Mouse (Mus musculus) heart, postnatal 14 days (tissue): ENCODE results near the gene Ctnna3. TPM values are rescaled to one million over a fixed set of nuclear protein-coding genes. Genes with fewer than 3 reads are reported as not detected.
"Not testable (repeated sequence)": the region's sequence is repeated elsewhere in the genome, so short reads cannot be mapped to it uniquely, and the experiment has no call there.

Source experiments
- DNase-seq, 2 experiments: peaks; one replicate each; pipeline ENCODE4 v3.0.0; 2021 to 2022
- intact Hi-C: fragments of 180-260 bp; cut with DNase I; formaldehyde crosslinking; loops from one replicate; pipeline ENCODE4 v1.15.1; 2025
- long read RNA-seq, 2 experiments: library from polyadenylated mRNA; stranded (forward); transcript quantifications; one replicate each; pipeline ENCODE4 v2.0.0; 2021
- total RNA-seq, 2 experiments: library from RNA; stranded (reverse); gene quantifications; 2 replicates each; pipeline ENCODE4 v1.2.3; 2021

Gene Ctnna3
- 10 to 100 TPM; 65.4 to 65.5 TPM for total RNA-seq
- long read RNA-seq, experiment 1, partial matches to known transcripts, result 0 of 2 reads
- long read RNA-seq, experiment 1, other reads (novel, unspliced or antisense), result 2 of 2 reads
- long read RNA-seq, experiment 2, partial matches to known transcripts, result 0 of 6 reads
- long read RNA-seq, experiment 2, other reads (novel, unspliced or antisense), result 6 of 6 reads

DNA sequence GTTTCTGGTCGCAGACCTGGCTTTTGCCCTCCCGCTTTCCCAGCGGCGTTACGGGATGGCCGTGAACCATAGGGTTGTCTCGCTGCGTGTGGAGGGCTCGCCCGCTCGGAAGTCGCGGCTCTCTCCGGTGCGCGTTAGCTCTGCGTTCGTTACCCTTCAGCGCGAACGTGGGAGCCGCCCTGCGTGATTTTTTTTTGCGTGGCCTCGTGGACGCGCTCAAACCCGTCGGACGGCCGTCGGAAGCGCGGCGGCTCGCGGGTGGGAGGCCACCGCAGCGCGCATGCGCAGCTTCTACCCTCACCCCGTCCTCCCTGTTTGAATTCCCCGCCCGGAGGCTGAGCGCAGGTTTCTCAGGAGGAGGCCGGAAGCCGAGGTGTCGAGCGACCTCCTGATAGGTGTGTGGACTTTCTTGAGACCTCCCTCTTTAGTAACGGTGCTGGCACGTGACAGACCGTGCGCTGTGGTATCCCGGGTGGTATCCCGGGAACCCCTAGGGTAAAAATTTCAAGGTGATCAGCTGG lies at the start of gene Ctnna3:
Gene Ctnna3, plus strand, starts transcription at position 314 of the 521 bp plus-strand sequence.
- intact Hi-C loops, result loop anchor here (2.0 kb wide), 1 partner anchor 47 kb away; no protein-coding TSS in a partner anchor
- DNase-seq, result peak; percentile 85 to 89

DNA sequence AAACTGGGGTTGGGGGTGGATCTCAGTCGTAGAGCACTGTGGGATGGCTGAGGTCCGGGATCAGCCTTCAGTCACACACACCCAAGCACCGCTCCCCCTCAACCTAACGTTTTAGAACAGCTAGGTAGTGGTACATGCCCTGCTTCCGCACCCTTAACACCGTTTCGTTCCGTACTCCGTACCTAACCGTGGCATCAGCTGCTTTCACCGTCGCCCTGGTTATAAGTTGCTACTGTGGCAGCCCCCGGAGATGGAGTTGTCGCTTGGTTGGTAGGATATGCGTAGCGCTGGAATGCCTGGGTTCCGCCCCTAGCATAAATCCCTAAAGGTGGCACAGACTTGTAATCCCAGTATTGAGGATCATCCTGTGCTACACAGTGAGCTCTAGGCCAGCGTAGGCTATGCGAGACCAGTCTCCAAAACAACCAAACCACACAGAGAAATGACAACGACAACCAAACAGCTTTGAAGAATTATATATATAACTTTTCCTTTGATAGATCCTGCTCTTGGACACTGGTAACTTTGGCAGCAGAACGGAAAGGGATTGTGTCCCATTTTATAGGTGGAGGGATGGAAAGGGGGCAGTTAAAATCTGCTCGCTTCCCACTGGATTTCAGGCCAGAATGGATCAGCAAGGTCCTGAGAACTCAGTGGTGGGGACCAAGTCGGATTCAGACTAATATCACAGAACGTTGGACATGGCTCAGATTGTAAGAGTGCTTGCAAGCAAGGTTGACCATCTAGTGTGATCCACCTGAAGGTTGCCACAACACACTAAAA lies 48.2 kb upstream of the Ctnna3 start, which contains the start of gene Sirt1:
Gene Sirt1, minus strand, starts transcription at position 207 of the 783 bp plus-strand sequence.
- DNase-seq, result peak in 1 of 2 experiments; percentile 5
- intact Hi-C loops, result no loop called here

DNA sequence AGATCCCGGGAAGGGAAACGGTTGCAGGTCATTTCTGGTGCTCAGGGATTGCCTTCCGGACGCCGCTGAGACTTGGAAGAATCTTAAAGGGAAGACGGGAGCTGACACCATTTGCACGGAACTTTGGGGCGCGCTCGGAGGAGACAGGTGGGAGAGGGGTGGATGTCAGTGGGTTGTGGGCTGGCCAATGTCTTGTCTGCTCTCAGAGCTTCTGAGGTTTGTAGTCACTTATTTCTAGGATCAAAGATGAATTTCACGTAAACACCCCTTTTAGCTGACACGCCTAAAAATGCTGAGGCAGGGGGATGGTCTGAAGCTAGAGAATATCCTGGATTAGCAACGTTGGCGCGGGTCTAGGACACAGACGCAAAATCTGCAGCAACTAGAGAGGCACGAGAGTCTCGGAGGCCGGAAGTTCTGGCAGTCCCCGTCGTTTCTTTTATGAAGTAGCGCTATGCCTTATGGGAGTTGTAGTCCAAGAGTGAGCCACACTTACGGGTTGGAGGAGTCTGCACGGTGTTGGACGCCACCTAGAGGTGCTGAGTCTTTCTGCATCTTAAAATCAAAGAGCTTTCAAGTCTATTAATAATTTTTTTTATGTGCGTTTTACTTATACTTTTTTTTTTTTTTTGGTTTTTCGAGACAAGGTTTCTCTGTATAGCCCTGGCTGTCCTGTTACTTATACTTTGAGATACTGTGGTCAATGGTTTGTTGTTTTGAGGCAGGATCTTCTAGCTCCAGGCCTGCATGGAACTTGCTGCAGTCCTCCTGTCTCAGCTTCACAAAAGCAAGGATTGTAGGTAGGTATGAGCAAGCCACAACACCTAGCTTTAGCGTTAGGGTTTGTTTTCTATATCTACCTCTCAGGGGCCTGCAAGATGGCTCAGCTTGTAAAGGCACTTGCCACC lies 47.3 kb upstream of the Ctnna3 start, which contains the start of gene Dnajc12:
Gene Dnajc12, plus strand, starts transcription at position 72 of the 908 bp plus-strand sequence.
- intact Hi-C loops, result no loop called here

DNA sequence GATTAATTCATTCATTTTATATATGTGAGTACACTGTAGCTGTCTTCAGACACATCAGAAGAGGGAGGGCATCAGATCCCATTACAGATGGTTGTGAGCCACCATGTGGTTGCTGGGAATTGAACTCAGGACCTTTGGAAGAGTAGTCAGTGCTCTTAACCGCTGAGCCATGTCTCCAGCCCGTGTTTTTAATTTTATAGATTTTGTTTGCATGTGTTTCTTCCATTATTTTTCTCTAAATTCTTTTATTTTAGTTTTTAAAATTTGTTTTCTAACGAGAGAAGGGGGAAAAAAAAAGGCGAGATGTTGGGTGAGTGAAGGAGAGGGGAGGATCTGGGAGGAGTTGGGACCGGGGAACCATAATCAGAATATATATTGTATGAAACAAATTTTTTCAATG lies 44.0 kb upstream of the Ctnna3 start:
- DNase-seq, intact Hi-C loops: not testable (repeated sequence)

More for the DNA sequence above, 47.3 kb upstream of the Ctnna3 start, which contains the start of gene Dnajc12:
- peak; percentile 75 to 83 for DNase-seq

DNA sequence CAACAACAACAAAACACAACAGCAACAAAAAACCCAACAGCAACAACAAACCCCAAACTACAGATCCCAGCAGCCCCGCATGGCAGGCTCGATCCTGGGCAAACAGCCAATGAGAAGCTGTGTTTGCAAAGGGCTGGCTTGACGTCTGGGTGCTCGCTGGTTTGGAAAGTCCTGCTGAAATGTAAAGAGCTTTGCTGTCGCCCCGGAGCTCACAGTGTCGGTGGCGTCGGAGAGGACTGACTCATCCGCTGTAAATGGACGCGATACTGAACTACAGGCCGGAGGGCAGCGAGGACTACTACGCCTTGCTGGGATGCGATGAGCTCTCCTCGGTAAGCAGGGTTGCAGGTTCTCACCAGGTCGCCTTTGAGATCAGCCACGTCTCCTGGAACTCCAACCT lies 43.5 kb upstream of the Ctnna3 start:
- intact Hi-C loops, result no loop called here

DNA sequence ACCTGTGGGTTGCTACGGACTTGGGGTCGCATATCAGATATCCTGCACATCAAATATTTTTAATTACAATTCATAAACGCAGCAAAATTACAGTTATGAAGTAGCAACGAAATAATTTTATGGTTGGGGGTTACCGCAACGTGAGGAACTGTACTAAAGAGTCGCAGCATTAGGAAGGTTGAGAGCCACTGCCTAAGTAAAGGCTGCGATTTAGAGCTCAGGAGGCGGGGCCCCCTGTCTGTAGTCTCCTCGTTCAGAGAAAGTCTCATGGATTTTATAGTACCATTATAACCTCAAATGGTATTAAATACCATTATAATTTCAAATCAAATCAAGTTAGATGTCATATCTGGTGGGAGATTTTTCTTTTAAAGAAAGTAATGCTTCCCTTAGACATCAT lies 42.9 kb upstream of the Ctnna3 start:
- DNase-seq, result no peak
- intact Hi-C loops, result no loop called here

More for the DNA sequence above, 43.5 kb upstream of the Ctnna3 start:
- peak; percentile 75 to 81 for DNase-seq

DNA sequence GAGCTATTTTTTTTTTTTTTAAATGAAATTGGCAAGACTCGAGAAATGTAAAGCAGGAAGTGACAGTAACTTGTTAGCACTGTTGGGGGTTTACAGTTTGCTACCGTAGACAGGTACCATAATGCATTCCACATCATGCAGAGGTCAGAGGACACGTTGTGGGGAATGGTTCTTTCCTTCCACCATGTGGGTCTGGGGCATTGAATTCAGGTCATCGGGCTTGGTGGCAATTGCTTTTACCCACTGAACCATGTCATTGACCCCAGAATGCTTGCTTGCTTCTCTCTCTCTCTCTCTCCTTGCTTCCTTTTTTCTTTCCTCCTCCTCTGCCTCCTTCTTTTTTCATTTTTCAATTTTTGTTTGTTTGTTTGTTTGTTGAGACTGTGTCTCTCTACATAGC lies 41.0 kb upstream of the Ctnna3 start:
- no peak for DNase-seq
- intact Hi-C loops, result no loop called here

DNA sequence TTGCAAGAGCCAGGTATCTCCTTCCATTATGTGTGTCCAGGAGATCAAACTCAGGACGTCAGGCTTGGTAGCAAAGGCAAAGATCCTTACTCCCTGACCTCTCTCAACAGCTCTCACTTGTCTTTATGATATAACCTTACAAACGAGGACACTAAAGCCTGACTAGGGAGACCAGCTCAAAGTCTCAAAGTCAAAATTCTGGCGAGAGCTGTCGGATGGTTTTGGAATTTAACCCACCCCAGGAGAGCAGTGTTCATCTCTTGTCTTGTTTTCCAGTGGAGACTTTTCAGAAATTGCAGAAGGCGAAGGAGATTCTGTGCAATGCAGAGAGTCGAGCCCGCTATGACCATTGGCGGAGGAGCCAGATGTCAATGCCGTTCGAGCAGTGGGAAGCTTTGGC lies 32.9 kb upstream of the Ctnna3 start:
- intact Hi-C loops, result no loop called here
- no peak for DNase-seq

DNA sequence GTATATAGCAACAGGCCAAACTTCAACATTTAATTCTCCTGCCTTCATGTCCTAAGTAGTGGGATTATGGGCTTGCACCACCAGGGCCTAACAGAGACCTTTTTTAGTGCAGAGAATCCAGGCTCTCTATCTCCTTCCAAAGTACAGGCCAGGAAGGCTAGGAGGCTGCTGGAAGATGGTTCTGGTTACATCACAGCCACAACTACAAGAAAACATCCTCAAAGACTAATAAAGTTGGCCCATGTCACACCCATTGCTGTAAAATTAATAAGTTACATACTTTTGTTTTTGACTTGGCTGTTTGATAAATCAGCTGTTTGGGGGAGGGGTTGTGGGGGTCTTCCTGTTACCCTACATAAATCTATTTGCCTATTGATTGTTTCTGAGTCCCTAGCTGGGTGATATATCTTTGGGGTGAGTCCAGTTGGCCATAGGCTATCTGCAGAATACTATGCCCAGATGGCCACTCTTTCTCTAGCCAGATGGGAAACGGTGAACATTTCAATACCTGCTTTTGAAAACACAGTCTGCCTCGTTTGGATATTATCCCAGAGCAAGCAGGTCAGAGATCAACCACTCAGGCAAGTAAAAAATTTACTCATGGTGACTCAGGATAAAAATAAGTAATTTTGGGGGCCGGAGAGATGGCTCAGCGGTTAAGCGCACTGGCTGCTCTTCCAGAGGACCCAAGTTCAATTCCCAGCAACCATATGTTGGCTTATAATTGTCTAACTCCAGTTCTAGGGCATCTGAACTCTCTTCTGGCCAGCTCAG lies 27.0 kb upstream of the Ctnna3 start:
- no peak for DNase-seq
- intact Hi-C loops, result no loop called here

DNA sequence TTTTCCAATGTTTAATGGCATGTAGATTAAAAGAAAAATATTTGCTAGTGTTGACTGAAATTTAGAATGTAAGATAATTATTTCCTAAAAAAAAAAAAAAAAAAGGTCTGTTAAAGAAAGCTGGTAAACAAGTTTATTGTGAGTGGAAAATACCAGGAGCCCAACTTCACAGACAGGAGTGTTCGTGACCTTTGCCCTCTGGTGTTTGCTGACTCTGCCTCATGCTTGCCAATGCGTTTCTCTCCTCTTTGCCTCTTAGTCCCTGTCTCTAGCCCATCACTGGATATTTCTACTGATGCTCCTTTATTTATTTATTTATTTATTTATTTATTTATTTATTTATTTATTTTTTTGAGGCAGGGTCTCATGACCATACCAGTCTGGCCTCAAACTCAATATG lies 26.3 kb upstream of the Ctnna3 start:
- no peak for DNase-seq

DNA sequence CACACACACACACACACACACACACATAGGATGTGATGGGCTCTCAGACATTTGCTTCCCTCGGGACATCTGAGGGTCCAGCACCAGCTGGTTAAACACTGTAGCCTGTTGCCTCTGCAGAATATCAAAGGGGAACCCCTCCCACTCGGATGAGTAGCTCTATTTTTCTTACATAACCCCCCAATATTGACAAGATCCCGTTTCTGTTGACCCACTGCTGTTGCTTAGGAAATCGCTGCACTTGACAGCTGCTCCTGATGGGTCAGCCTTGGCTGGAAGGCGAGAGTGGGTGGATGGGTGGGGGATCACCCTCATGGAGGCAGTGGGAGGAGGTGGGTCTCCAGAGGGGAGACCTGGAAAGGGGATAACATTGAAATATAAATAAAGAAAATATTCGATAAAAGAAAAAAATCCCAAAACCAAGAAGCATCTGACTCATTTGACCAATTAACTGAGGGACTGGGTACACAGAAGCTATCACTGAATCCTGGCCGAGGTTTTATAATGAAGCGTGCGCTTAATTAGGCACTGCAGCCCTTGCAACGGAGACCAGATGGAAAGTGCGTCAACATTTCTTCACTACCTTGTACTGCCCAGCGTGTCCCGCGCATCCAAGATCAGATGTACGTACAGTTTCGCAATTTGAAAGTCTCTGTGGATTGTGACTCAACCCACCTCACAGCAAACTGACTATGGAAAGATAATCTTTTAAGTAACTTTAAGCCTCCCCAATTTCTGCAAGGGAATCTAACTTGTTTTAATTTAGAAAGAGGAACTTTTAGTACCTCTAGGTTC lies 19.5 kb upstream of the Ctnna3 start:
- intact Hi-C loops, result no loop called here
- DNase-seq, result no peak

More for the DNA sequence above, 26.3 kb upstream of the Ctnna3 start:
- intact Hi-C loops, result no loop called here

DNA sequence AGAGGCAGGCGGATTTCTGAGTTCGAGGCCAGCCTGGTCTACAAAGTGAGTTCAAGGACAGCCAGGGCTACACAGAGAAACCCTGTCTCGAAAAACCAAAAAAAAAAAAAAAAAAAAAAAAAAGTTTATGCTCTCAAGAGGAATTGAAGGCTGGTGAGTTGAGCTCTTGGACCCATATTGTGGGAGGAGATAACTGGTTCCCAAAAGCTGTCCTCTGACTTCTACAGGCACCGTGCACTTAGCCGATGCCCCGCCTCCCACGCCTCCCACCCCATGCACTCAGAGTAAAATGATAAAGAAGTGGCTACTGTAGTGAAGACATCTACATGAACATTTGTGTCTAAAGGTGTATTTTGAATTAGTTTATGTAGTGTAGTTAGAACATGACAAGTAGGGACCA lies 18.2 kb upstream of the Ctnna3 start:
- DNase-seq, intact Hi-C loops: not testable (repeated sequence)

DNA sequence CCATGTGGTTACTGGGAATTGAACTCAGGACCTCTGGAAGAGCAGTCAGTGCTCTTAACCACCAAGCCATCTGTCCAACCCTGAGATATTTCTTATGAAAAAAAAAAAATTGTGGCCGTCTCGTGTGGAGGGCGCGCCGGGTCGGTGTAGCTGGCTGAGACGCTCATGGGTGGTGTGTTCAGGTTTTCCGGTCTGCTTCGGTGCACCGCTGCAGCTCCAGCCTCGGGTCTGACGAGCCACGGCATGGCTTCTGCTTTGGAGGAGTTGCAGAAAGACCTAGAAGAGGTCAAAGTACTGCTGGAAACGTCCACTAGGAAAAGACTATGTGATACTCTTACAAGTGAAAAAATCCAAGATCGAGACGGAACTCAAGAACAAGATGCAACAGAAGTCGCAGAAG lies 17.1 kb upstream of the Ctnna3 start:
- intact Hi-C loops, result no loop called here
- DNase-seq, result no peak

DNA sequence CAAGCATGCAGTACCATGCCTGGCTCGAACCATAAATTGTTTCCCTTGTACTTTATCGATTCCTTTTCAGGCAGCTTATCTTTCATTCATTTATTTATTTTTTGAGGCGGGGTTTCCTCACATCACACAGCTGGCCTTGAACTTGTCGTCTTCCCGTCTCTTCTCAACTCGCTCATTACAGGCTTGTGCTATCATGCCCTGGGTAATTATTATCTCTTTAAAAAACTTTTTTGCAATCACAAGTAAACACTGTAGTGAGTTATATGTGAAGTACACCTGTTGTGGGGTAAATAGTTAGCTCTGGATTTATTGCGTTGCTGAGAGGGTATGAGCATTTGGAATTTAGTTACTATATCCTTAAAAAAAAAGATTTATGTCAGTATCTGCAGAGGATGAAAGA lies 14.6 kb upstream of the Ctnna3 start:
- intact Hi-C loops, result no loop called here
- DNase-seq, result no peak

DNA sequence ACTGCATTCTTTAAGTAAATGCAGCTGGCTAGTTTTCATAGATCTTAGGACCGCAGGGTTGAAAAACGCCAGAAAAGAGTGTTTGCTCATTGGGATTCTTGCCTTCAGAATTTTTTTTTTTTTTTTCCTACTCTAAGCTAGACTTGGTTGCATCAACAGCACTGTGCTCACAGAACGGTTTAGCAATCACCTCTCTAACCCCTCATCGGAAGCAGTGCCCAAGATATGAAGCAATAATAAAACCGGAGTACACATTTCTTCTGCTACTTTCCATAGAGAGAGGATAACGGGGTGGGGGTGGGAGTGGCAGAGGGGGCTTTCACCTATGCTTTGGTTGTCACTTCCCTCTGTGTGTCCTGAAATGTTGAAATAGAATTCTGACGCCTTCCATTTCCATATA lies 14.0 kb upstream of the Ctnna3 start:
- intact Hi-C loops, result no loop called here
- DNase-seq, result no peak

DNA sequence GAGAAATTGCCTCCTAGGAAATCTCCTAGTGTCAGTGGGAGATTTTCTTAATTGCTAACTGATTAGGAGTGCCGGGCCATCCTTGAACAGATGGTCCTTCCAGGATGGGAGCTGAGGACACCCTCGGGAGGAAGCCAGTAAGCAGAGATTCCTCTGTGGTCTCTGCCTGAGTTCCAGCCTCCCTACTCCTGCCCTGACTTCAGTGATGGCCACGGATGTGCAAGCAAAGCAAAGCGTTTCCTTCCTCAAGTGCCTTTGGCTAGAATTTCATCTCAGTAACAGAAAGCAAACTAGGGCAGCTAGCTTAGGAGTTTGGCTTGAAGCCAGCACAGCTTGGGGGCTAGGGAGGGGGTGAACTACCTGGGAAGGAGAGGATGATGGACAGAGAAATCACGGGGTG lies 12.8 kb upstream of the Ctnna3 start:
- DNase-seq, result no peak
- intact Hi-C loops, result no loop called here

DNA sequence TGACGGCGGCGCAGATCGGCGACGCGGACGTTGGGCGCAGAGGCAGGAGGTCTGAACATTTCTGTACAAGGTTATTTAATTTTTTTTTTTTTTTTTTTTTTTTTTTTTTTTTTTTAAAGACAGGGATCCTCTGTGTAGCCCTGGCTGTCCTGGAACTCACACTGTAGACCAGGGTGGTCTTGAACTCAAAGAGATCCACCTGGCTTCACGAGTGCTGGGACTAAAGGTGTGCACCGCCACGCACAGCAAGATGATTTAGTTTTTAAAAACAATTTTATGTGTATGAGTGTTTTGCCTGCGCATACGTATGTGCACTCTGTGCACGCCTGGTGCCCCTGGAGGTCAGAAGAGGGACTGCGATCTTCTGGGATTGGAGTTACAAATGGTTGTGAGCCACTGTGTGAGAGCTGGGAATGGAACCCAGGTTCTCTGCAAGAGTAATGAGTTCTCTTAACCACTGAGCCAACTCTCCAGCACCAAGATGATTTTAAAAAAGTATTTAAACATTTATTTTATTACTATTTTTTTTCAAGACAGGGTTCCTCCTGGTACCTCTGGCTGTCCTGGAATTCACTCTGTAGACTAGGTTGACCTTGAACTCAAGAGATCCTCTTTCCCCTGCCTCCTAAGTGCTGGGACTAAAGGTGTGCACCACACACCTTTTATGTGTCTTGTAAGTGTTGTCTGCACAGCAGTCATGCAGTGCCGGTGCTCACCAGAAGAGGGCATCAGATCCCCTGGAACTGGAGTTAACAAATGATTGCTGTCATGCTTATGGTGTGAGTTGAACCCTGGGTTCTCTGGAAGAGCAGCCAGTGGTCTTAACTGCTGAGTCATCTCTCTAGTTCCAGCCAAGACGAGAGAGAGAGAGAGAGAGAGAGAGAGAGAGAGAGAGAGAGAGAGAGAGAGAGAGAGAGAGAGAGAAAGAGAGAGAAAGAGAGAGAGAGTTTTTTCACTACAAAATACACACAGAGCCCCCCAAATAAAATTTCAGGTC lies 7.9 kb upstream of the Ctnna3 start, which contains the start of gene Gm7075:
Gene Gm7075, minus strand, starts transcription at position 51 of the 997 bp plus-strand sequence.
- intact Hi-C loops, result loop anchor here (5.0 kb wide), 2 partner anchors 35 to 145 kb away; no protein-coding TSS in a partner anchor
- DNase-seq, result peak; percentile 31 to 64

DNA sequence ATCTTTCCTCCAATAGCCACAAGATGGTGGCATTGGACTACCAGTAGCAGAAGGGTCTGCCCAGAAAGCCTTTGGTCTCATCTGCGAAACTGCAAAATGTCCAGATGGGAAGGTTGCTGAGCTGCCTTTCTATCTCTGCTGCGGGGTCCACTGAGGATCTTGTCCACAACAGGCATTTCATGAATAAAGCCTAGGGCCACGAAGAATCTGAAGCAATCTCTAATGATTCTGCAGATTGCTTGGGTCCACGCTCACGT lies 7.2 kb upstream of the Ctnna3 start:
- intact Hi-C loops, result loop anchor here (5.0 kb wide), 2 partner anchors 35 to 145 kb away; no protein-coding TSS in a partner anchor
- DNase-seq, result peak in 1 of 2 experiments; percentile 25
